Mouse (Mus musculus) liver, postnatal 0 days (tissue): ENCODE measurements around the gene Col12a1.

Experiments
- CTCF ChIP-seq: sonication (generic); IDR thresholded peaks from 2 replicates; pipeline ENCODE4 v1.5.1; 2016; ENCODE audit warnings: antibody characterized with exemption, low read depth
- EP300 ChIP-seq: IDR thresholded peaks from 2 replicates; pipeline ENCODE4 v1.6.1; 2016; ENCODE audit warnings: antibody characterized with exemption, low read depth, mild to moderate bottlenecking

GRCm38 (mm10) chr9:79730301-79730700, 11.7 kb upstream of the Col12a1 start:
- no peak for TF ChIP-seq CTCF
- TF ChIP-seq EP300: no peak
